Mouse (Mus musculus) adrenal gland (tissue): Measurements from ENCODE around the gene Hspb1.

Experiments
- intact Hi-C: fragments of 180-260 bp; cut with DNase I; formaldehyde crosslinking; loops from one replicate; pipeline ENCODE4 v1.15.1; 2025
- long read RNA-seq, 2 experiments: library from polyadenylated mRNA; unstranded; transcript quantifications; one replicate each; pipeline ENCODE4 v2.0.0; 2020; ENCODE audit warnings: borderline replicate concordance in 1 of 2; ENCODE audit not compliant: insufficient replicate concordance in 1 of 2

Gene Hspb1
- long read RNA-seq, experiment 1, transcript Hspb1-201 (3 exons, 903 nt), result major isoform, 263 of 268 reads
- long read RNA-seq, experiment 1, partial matches to known transcripts, result 2 of 268 reads
- long read RNA-seq, experiment 1, other reads (novel, unspliced or antisense), result 3 of 268 reads
- long read RNA-seq, experiment 2, transcript Hspb1-201 (3 exons, 903 nt), result major isoform, 902 of 909 reads
- long read RNA-seq, experiment 2, partial matches to known transcripts, result 3 of 909 reads
- long read RNA-seq, experiment 2, other reads (novel, unspliced or antisense), result 4 of 909 reads

DNA sequence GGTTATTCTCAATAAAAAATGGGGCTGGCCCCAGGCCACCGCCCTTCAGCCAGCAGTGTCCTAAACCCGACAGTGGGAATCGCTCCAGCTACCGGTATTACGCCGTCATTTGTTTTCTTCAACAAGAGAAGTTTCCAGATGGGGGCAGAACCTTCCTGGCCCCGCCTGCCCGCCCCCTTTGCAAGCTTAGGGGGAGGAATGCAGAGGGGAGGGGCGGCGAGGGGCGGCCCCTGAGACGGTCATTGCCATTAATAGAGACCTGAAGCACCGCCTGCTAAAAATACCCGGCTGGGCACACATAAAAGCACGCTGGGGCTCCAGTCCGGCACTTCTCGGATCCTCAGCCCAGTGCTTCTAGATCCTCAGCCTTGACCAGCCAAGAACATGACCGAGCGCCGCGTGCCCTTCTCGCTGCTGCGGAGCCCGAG is at the start of gene Hspb1:
TSS of gene Hspb1 (plus strand) at position 245 of the 428 bp plus-strand sequence.
- intact Hi-C loops, result no loop called here

DNA sequence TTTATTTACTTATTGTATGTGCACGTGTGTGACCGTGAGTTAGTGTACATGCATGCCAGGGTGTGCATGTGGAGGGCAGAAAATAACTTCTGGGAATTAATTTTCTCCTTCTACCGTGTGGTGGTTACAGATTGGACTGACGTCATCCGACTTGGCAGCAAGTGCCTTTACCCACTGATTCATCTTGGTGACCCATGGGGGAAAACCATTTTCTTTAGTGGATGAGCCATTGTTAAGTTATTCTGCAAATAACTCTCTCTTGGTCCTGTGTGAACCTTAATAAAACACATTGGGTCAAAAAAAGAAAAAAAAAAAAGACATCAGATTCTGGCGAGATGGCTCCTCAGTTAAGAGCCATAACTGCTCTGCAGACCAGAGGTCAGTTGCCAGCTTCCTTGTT is 46.1 kb upstream of the Hspb1 start:
- intact Hi-C loops, result no loop called here

DNA sequence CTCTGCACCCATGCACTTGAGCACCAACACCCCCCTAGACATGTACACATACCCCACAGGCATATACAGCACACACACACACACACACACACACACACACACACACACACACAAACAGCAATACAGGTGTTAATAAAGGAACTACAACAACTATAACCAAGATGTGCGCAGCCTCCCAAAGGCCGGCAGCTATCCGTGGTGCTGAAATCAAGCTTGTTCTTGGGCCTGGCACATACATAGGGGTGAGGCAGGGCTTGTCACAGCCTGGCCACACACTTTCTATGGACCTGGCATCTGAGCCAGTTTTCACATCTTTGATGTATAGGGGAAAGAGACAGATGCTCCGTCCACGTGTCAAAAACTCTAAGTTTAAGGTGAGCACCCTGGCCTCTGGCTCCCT is 44.3 kb upstream of the Hspb1 start:
- intact Hi-C loops, result no loop called here

DNA sequence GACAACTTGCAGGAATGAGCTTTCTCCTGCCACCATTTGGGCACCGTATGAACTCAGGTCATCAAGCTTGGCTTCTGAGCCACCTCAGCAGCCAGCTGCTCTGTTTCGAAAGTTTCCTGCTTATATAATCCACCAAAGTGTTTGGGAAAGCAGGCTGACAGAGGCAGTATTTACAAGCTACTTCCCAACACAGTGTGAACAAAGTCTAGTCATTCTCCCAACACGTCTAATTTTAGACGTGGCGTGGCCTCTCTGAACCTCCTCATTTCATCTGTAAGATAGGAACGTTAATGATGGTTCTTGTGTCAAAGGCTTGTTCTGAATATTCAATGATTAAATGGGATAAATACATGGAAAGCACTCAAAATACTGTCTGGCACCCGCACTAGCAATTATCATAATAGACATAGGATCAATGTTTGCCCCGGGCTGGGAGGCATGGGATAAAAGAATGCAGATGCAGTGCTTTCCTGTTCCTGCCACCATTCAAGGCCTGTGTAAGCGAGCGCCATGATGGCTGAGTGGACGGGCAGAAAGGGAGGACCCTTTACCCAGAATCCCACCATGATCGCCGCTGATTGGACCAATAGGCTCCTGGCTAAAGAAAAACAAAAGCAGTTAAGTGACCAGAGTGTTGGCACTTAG is 41.9 kb upstream of the Hspb1 start:
- intact Hi-C loops, result loop anchor here (5.0 kb wide), 1 partner anchor 228 kb away; no protein-coding TSS in a partner anchor

DNA sequence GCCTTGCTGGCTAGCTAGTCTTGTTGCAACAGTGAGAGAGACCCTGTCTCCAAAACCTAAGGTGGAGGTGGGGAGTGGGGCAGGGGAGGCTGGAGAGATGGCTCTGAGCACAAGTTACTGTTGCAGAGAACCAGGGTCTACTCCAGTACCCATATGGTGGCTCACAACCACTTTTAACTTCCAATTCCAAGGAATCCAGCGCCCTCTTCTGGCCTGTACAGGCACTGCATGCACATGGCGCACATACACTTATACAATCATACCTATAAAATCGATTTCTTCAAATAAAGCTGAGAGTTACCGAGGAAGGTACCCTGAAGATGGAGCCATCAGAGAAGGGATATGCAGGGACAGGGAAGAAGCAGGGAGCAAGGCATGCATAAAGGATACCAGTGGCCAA is 40.3 kb upstream of the Hspb1 start:
- intact Hi-C loops, result loop anchor here (5.0 kb wide), 1 partner anchor 230 kb away; no protein-coding TSS in a partner anchor

DNA sequence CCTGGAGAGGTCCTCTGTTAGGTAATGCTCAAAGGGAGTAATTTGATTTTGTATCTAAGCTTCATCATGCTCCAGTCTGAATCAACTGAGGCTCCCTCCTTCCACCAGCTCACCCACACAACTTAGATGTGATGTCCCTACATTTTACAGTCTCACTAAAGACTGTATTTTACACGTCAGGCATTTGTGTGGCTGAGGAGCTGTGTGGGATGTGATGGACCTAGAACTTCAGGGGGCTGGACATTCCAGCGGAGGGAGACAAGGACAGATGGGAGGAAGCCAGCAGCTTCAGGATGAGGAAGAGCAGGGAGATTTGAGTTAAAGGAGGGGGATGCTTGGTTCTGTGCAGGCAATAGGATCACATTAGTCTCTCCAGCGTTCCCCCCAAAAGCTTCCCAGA is 39.8 kb upstream of the Hspb1 start:
- intact Hi-C loops, result loop anchor here (5.0 kb wide), 1 partner anchor 231 kb away; no protein-coding TSS in a partner anchor

DNA sequence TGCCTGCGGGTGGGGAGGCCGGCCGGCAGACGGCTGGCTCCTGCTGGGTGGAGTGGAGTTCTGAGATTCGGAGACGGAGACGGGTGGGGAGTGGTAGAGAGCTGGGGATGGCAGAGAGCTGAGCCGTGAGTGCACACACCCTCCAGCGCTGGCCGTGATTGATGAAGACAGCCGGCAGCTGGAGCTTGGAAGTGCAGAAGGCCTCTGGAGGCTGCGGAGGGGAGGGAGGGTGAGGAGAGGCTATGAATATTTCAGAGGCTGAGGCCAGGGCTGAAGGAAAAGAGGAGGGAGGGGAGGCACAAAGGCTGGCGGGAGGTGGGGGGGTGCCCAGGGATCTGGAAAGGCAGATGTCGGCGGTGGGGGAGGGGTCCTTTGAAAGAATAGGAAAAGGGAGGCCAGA is 36.7 kb upstream of the Hspb1 start:
- intact Hi-C loops, result no loop called here

DNA sequence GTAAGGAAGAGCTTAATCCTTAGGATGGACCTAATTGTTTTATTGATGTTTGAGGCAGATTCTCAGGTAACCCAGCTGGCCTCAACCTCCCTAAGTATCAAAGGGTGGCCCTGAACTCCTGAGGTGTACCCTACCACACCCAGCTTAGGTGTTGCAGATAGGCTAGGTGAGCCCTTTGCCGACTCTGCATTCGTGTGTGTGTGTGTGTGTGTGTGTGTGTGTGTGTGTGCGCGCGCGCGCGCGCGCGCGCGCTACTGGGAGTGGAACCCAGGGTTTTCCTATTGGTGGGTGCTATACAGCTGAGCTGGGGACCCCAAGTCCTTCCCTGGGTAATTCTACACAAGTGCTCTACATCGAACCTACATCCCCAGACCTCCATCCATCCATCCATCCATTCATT is 36.2 kb upstream of the Hspb1 start:
- intact Hi-C loops, result no loop called here

DNA sequence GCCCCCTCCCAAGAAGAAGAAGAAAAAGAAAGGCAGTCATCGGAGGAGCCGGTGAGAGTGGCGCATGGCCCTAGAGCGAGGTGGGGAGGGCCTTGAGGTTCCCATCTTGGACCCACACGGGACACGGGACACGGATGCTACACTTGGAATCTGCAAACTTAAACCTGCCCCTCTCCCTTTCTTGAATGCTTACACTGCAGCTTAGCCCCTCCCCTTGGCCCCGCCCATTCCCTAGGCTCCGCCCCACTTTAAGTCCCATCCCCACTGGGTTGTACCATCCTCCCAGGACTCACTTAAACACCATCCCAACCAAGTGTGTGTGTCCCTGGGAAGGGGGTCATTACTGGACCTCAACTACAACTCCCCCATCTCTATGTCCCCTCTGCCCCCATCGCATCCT is 35.3 kb upstream of the Hspb1 start:
- intact Hi-C loops, result no loop called here

DNA sequence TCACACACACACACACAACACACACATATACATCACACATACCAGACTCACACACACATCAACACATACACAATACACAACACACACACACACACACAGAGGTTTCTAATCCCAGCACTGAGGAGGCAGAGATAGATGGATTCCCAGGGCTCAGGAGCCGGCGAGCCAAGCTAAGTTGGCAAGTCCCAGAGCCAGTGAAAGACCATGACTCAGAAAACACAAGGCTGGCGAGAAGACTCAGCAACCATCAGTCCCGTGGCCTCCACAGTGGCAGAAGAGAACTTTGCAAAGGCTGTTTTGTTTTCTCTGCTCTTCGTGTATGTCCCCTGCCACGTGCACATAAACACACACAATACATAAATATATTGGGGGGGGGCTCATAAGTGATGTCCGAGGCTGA is 34.0 kb upstream of the Hspb1 start:
- intact Hi-C loops, result no loop called here

DNA sequence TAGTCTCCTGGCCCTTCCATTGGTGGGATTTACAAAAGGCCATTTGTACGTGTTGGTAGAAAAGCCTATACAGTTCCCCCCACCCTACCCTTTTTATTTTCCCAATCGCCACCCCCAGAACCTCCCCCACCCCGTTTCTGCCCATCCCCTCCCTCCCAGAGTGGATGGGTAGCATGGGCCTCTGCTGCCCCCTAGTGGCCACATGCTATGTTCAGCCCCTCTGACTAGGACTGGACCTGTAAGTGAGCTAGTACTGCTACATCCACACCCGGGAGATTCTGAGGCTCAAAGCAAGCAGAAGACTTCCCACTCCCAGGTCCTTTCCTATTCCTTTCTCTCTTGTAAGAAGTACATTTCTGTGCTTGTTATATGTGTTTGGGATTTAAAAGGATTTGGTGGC is 32.6 kb upstream of the Hspb1 start:
- intact Hi-C loops, result loop anchor here (1.0 kb wide), 1 partner anchor 61 kb away; no protein-coding TSS in a partner anchor

DNA sequence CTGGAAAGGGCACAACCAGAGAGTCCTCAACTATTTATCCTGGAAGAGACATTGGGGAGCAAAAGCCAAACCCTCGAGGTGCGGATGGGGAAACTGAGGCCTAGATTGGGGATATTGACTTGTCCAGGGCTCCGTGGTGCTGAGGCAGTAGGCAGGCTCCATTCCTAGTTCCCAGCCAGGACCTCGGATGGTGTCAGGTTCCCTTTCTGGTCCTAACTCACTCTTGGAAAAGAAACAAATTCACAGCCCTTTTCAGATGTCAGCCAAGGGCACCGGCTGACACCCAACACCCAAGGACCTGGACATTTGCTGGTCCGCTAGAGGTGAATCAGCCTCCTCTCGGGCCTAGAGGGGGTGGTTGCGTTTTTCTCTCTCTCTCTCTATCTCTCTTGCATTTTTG is 21.1 kb upstream of the Hspb1 start:
- intact Hi-C loops, result no loop called here

DNA sequence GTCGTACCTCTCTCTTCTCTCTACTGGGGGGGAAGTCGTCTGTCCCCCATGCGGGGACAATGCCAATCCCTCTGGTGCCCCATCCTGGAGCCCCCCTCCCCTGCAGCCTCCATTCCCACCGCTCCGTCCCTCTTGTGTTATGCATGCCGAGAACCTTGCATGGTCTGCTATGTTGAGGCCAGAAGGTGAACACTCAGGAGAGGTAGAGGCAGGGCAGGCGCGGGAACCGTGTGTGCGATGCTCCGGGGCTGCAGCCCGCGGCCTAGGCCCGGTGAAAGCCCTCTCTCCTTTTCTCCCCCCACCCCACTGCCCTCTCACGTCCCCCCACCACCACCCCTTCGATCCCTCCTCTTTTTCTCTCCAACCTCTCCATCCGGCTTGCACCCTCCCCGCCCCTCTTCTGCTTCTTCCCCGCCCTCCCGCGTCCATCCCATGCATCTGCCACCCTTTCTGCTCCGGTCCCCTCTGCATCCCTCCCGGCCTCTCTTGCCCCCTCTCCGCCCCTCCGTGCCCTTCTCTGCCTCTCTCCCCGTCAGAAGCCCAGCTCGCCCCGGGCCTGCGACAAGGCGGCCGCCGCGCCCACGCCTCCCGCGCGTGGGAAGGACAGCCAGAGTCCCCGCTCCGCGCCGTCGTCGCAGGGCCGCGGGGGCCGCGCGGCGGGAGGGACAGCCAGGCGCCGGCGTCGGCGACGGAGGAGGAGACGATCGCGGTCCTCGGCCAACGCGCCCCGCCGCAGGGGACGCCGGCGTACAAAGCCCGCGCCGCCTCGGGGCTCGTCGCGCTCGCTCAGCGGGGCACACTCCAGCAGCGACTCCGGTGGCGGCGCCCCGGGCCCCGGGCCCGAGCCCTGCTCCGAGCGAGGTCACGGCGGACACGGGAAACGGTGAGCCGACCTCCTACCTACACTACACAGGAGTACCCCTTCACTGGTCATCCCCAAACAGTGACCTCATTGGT is 19.8 kb upstream of the Hspb1 start:
- intact Hi-C loops, result no loop called here

DNA sequence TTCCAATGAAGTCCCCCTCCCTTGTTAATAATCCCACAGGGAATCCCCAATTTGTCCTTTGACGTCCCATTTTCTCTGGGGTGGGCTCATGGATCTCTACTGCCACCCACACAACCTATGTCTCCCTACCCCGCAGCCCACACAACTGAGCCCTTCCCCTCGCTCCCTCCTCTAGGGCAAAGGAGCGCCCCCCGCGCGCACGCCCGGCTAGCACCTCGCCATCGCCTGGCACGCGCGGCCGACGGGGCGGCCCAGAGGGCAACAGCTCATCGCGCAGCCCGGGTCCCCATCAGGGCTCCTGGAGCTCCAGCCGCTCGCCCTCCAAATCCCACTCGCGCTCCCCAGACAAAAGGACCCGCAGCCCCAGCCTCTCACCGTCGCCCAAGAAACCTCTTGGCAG is 19.1 kb upstream of the Hspb1 start:
- intact Hi-C loops, result no loop called here

DNA sequence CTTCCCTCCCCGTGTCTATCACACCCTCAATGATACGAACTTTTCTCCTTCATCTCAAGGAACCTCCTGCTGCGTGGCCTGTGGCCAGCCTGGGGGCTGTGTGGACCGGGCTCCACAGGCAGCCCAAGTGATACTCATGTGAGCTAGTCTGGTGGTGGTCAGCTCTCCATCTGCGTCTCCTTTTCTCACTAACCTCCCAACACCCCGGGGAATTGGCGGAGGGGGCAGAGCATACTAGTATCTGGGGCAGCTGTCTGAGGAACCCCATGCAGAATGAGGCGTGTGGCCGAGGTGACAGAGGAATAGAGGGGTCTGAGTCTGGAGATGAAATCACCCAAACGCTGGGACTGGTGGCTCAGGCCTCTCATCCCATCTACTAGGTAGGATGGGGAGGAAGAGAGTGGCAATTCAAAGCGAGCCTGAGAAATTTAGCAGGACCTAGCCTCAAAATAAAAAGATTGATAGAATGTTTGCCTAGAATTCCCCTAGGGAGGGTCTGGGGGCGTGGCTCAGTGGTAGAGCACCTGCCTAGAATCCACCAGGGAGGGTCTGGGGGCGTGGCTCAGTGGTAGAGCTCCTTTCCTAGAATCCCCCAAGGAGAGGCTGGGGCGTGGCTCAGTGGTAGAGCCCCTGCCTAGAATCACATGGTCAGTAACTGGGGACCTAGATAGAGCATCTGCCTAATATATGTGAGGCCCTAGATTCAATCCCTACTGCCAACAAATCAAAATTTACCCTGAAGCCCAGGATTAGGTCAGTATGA is 17.9 kb upstream of the Hspb1 start:
- intact Hi-C loops, result no loop called here

DNA sequence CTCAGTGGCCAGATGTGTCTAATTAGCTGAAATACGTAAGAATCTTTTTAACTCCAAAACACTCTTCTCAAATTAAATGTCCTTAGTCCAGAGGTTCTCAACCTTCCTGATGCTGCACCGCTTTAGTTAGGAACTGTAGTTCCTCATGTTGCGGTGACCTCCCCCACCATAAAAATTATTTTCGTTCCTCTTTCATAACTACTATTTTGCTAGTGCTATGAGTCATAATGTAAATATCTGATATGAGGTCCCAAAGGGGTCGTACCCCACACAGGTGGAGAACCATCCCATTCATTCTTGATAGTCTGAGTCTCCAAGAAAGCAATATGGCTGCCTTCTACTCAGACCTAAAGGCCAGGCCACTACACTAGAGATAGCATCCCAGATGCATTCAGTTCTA is 17.2 kb upstream of the Hspb1 start:
- intact Hi-C loops, result no loop called here

DNA sequence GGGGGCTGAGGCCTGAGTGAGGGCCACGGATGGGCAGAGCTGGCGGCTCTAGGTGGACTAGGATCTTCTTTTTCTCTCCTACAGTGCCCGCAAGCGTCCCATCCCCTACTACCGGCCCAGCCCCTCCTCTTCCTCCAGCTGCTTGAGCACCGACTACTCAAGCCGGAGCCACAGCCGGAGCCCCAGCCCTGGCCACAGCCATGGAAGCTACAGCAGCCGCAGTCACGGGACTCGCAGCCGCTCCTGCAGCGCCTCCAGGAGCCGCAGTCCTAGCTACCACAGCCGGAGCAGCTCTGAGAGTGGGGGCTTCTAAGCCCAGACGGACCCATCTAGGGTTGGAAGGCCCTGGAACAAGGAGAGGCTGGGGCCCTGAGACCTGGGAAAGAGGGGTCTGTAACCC is 14.7 kb upstream of the Hspb1 start:
- intact Hi-C loops, result no loop called here

DNA sequence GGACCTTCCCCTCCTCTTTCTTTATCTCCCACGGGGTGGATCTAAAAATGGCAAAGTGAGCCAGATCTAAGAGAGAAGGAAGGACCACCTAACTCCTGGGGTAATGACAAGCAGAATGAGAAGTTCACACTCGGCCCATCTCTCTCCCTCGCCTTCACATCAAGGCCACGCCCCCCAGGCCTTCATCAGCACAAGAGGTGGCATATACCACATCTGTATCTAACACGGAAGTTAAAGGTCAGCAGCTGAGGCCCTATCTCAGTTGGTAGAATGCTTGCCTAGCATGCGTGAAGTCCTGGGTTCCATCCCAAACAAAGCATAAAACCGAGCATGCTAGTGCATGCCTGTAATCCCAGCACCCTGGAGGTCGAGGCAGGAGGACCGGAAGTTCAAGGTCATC is 14.0 kb upstream of the Hspb1 start:
- intact Hi-C loops, result no loop called here

DNA sequence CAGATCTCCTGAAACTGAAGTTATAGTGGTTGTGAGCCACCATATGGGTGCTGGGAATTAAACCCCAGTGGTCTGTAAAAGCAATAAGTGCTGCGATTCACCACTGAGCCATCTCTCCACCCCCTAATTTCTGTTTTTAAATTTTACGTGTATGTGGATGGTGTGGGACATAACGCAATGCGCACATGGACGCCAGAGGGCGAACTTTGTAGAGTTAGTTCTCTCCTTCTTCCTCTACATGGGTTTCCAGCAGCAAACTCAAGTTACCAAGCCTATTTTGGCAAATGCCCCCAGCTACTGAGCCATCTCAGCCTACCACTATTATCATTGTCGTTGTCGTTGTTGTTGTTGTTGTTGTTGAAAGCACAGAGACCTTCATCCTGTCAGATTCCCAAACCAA is 10.5 kb upstream of the Hspb1 start:
- intact Hi-C loops, result loop anchor here (5.0 kb wide), 1 partner anchor 185 kb away; no protein-coding TSS in a partner anchor

DNA sequence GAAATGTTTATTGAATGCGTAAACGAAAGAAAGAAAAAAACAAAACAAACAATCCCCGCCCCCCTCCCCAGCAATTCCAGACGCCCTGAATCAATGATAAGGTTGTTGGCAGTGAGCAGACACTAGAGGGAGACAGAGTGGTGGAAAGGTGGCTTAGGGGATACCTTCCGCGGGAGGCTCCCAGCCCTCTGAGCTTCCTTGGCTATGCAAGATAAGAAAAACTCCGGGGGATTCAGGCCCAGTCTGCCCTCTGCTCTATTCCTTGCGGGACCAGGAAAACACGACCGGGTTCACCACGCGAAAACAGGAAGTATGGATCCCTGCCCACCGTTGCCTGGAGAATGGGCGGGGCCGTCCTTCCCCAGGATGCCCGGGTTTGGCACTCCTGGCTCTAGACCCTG is 9.9 kb upstream of the Hspb1 start:
- intact Hi-C loops, result loop anchor here (5.0 kb wide), 1 partner anchor 184 kb away; no protein-coding TSS in a partner anchor
